Mouse (Mus musculus) hindbrain, embryonic 10.5 days (tissue): Measurements from ENCODE around the gene Gm49721. TPM values are rescaled to one million over a fixed set of nuclear protein-coding genes. Genes with fewer than 3 reads are reported as not detected.
"Not testable (repeated sequence)": the region's sequence is repeated elsewhere in the genome, so short reads cannot be mapped to it uniquely, and the experiment has no call there.

Experiments used
- DNase-seq: peaks from one replicate; pipeline ENCODE4 v3.0.0-alpha.2; 2017; ENCODE audit warnings: low spot score
- H3K27ac ChIP-seq: fragments of 300-500 bp; sonication (generic); 2 replicates; pipeline ENCODE4 v1.5.1; 2016; ENCODE audit warnings: mild to moderate bottlenecking, moderate library complexity
- H3K27me3 ChIP-seq: fragments of 300-500 bp; sonication (generic); 2 replicates; pipeline ENCODE4 v1.6.1; 2016; ENCODE audit warnings: mild to moderate bottlenecking; ENCODE audit not compliant: poor library complexity, insufficient read depth, severe bottlenecking
- H3K36me3 ChIP-seq: fragments of 300-500 bp; sonication (generic); 2 replicates; pipeline ENCODE4 v1.6.1; 2016; ENCODE audit warnings: mild to moderate bottlenecking, moderate library complexity
- H3K4me1 ChIP-seq: fragments of 300-500 bp; sonication (generic); replicated peaks from 2 replicates; pipeline ENCODE4 v1.6.1; 2016; ENCODE audit warnings: mild to moderate bottlenecking
- H3K4me3 ChIP-seq: fragments of 300-500 bp; sonication (generic); 2 replicates; pipeline ENCODE4 v1.5.1; 2016; ENCODE audit warnings: mild to moderate bottlenecking, moderate library complexity
- H3K9me3 ChIP-seq: fragments of 300-500 bp; sonication (generic); 2 replicates; pipeline ENCODE4 v1.6.1; 2016; ENCODE audit warnings: mild to moderate bottlenecking, moderate library complexity
- WGBS: fragments of 180-500 bp; shearing (Covaris S2); methylation state at CpG from one replicate; pipeline ENCODE4 v1.1.7; 2016; 5-methylcytosine and 5-hydroxymethylcytosine counted together
- polyA plus RNA-seq: library from polyadenylated mRNA; unstranded; fragments of >200 nt; fragmentation: Nextera tagmentation; extraction: Ambion mirVana; gene quantifications from 2 replicates; pipeline ENCODE4 v1.2.1, GENCODE M21; 2016

Gm49721 gene
- polyA plus RNA-seq, 1 experiment from 2014 or later, result 0.22 TPM

GRCm38 (mm10) chr17:7001790-7002585 lies 23.3 kb downstream of the Gm49721 start:
- 91% methylated on average over 9 of the region's 12 CpGs for WGBS
- not testable (repeated sequence) for H3K27me3 ChIP-seq, H3K27ac ChIP-seq, H3K4me3 ChIP-seq, H3K9me3 ChIP-seq, H3K4me1 ChIP-seq, DNase-seq, H3K36me3 ChIP-seq

GRCm38 (mm10) chr17:7003392-7003791 lies 24.7 kb downstream of the Gm49721 start:
- not testable (repeated sequence) for DNase-seq, H3K27me3 ChIP-seq, H3K9me3 ChIP-seq, H3K27ac ChIP-seq, H3K4me3 ChIP-seq, H3K36me3 ChIP-seq, H3K4me1 ChIP-seq
- WGBS, result no CpG with 5 or more reads among the region's 3 CpGs

GRCm38 (mm10) chr17:7005646-7006045 lies 26.9 kb downstream of the Gm49721 start:
- not testable (repeated sequence) for H3K4me1 ChIP-seq, H3K27me3 ChIP-seq, H3K36me3 ChIP-seq, H3K9me3 ChIP-seq, DNase-seq, H3K27ac ChIP-seq, H3K4me3 ChIP-seq
- WGBS, result 53% methylated on average over 3 of the region's 4 CpGs

GRCm38 (mm10) chr17:7008885-7009284 lies 30.2 kb downstream of the Gm49721 start:
- H3K4me1 ChIP-seq, H3K9me3 ChIP-seq, H3K36me3 ChIP-seq, H3K27me3 ChIP-seq, DNase-seq, H3K4me3 ChIP-seq, H3K27ac ChIP-seq: not testable (repeated sequence)

GRCm38 (mm10) chr17:7009440-7009839 lies 30.7 kb downstream of the Gm49721 start:
- H3K4me3 ChIP-seq, H3K36me3 ChIP-seq, H3K27ac ChIP-seq, H3K9me3 ChIP-seq, H3K27me3 ChIP-seq, H3K4me1 ChIP-seq, DNase-seq: not testable (repeated sequence)
- no CpG with 5 or more reads among the region's 7 CpGs for WGBS

GRCm38 (mm10) chr17:7009901-7010300 lies 31.2 kb downstream of the Gm49721 start:
- H3K36me3 ChIP-seq, H3K4me3 ChIP-seq, H3K27ac ChIP-seq, H3K9me3 ChIP-seq, H3K4me1 ChIP-seq, H3K27me3 ChIP-seq, DNase-seq: not testable (repeated sequence)
- 74% methylated on average over 6 of the region's 9 CpGs for WGBS

- H3K4me3 ChIP-seq, H3K4me1 ChIP-seq, H3K27me3 ChIP-seq, H3K9me3 ChIP-seq, DNase-seq, H3K27ac ChIP-seq, H3K36me3 ChIP-seq: not testable (repeated sequence)
- no CpG with 5 or more reads among the region's 1 CpGs for WGBS
Observed at GRCm38 (mm10) chr17:7014190-7014589, 35.5 kb downstream of the Gm49721 start.

- H3K4me3 ChIP-seq, H3K36me3 ChIP-seq, H3K27me3 ChIP-seq, H3K4me1 ChIP-seq, DNase-seq, H3K27ac ChIP-seq, H3K9me3 ChIP-seq: not testable (repeated sequence)
- 6% methylated on average over 8 of the region's 14 CpGs for WGBS
Observed at GRCm38 (mm10) chr17:7025257-7025656, 46.6 kb downstream of the Gm49721 start, which contains the start of gene Gm1604a. Gene Gm1604a (plus strand): TSS chr17:7025568.

GRCm38 (mm10) chr17:7025764-7026346 lies 47.2 kb downstream of the Gm49721 start:
- not testable (repeated sequence) for H3K36me3 ChIP-seq, H3K27me3 ChIP-seq, DNase-seq, H3K27ac ChIP-seq, H3K4me3 ChIP-seq, H3K4me1 ChIP-seq, H3K9me3 ChIP-seq
- WGBS, result 57% methylated on average over 3 of the region's 14 CpGs

GRCm38 (mm10) chr17:7030204-7030603 lies 51.5 kb downstream of the Gm49721 start:
- not testable (repeated sequence) for H3K9me3 ChIP-seq, H3K27ac ChIP-seq, DNase-seq, H3K4me1 ChIP-seq, H3K36me3 ChIP-seq, H3K27me3 ChIP-seq, H3K4me3 ChIP-seq
- 78% methylated on average over 7 of the region's 7 CpGs for whole genome bisulfite sequencing

- H3K36me3 ChIP-seq, H3K4me3 ChIP-seq, H3K4me1 ChIP-seq, H3K27me3 ChIP-seq, H3K9me3 ChIP-seq, H3K27ac ChIP-seq, DNase-seq: not testable (repeated sequence)
- WGBS, result 68% methylated on average over 3 of the region's 6 CpGs
Observed at GRCm38 (mm10) chr17:7030622-7031174, 52.0 kb downstream of the Gm49721 start.

- WGBS, result 54% methylated on average over 3 of the region's 17 CpGs
- not testable (repeated sequence) for H3K27me3 ChIP-seq, H3K36me3 ChIP-seq, H3K9me3 ChIP-seq, DNase-seq, H3K4me3 ChIP-seq, H3K27ac ChIP-seq, H3K4me1 ChIP-seq
Observed at GRCm38 (mm10) chr17:7033192-7034166, 54.8 kb downstream of the Gm49721 start.
